Mouse (Mus musculus) kidney, adult 8-10 months (tissue): ENCODE results near the gene Olig3.
"Not testable (repeated sequence)": the region's sequence is repeated elsewhere in the genome, so short reads cannot be mapped to it uniquely, and the experiment has no call there.

Source experiments
- DNase-seq, 2 experiments: peaks; one replicate each; pipeline ENCODE4 v3.0.0; 2022

The Olig3 gene

DNA sequence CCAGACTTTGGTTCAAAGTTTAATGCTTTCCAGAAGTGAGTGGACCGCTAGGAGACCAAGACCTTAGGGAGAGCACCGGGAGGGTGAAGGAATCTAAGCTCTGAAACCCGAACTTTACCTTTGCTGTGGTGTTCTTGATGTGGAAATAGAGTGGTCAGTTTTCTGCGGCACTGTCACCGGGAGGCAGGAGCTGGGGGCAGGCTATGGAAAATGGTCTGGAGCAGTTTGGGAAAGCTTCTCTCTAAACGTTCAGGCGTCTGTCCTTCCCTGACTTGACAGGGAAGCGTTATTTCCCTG lies 5.9 kb downstream of the Olig3 start:
- no peak for DNase-seq

GRCm38 (mm10) chr10:19362861-19363260 lies 6.5 kb downstream of the Olig3 start:
- no peak for DNase-seq

- no peak for DNase-seq
Observed at GRCm38 (mm10) chr10:19363365-19363764, 7.0 kb downstream of the Olig3 start.

DNA sequence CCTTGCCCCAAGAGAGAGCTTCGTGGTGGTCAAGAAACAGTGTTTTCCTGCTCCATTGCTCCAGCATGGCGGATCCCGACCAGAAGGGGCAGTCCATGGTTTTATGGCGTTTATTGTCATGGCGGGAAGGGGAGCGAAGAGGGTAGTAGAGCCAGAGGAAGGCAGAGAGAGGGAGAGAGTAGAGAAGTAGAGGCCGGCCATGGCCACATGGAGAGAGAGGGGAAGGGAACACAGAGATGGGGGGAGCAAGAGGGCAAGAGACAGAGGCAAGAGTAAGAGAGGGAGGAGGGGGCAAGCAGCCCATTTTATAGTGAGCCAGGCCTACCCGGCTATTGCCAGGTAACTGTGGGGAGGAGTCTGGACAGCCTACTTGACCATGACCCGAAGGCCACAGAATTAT lies 12.8 kb downstream of the Olig3 start:
- no peak for DNase-seq

DNA sequence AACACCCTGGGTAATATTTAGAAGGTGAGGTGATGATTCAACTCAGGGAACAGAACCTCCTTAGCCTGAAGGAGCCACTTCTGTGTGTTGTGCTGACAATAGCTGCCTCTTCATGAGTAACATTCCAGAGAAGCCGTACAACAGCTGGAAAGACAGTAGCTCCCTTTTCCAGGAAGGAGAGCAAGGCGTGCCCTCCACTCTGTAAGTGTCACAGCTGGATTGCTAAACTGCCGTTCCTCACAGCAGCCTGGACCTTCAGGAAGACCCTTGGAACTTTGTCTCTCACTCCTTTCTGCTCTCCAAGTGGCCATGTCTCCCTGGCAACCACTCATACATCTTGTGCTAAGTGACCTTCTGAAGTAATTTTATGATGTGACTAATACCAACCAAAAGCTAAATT lies 13.8 kb downstream of the Olig3 start:
- no peak for DNase-seq

DNA sequence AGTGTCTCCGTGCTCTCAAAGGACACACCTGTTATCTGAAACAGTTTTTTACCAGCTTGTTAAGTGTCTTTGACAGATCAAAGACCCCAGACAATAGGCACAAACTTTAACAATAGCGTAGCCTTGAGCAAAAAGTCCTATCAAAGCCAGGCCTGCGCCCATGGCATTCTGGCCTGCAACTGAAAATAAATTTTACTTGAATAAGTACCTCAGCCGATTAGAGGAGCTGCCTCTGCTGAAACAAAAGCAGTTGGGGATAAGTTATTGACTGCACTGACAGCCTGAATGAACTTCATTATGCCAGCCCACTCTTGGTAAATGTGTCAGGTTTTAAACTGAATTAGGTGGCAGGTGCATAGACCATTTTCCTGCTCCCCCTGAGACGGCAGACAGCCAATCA lies 15.9 kb downstream of the Olig3 start:
- no peak for DNase-seq

- no peak for DNase-seq
Observed at GRCm38 (mm10) chr10:19373797-19374196, 17.5 kb downstream of the Olig3 start.

DNA sequence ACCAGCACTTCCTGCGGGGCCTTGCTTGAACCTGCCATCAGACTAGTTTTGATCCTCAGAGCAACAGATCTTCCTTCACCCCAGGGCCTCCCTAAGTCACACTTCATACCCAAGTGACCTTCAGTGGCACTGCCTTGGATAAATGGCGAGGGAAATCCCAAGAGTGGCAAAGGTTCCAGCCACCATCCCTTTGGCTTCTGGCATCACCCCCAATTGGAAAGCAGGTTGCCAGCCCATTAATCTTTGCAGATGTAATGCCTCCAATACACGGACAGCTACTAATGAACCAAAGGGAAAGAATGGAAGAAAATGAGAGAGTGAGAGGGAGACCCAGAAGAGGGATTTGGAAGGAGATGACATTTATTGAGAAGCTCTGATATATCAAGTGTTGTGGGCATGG lies 18.0 kb downstream of the Olig3 start:
- DNase-seq = no peak

DNA sequence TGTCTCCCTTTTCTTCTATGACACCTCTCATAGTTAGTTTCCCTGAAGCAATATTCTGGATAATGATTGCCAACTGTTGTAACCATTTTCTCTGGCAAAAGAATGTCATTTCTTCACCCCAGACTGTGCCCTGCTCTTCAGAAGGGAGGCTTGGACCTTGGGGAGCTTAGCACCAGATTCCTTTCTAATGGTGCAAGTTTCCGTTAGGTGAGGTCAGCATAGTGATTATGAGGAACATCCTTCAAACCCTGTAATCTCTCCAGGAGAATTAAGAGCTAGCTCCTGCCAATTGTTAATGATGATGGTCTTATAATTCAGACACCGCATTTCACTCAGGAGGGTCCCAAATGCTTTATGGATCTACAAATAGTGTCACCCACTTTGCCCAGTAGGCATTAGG lies 19.5 kb downstream of the Olig3 start:
- no peak for DNase-seq

GRCm38 (mm10) chr10:19380971-19381370 lies 24.6 kb downstream of the Olig3 start:
- not testable (repeated sequence) for DNase-seq

- no peak for DNase-seq
Observed at GRCm38 (mm10) chr10:19384176-19384575, 27.8 kb downstream of the Olig3 start.

- no peak for DNase-seq
Observed at GRCm38 (mm10) chr10:19391819-19392218, 35.5 kb downstream of the Olig3 start.

DNA sequence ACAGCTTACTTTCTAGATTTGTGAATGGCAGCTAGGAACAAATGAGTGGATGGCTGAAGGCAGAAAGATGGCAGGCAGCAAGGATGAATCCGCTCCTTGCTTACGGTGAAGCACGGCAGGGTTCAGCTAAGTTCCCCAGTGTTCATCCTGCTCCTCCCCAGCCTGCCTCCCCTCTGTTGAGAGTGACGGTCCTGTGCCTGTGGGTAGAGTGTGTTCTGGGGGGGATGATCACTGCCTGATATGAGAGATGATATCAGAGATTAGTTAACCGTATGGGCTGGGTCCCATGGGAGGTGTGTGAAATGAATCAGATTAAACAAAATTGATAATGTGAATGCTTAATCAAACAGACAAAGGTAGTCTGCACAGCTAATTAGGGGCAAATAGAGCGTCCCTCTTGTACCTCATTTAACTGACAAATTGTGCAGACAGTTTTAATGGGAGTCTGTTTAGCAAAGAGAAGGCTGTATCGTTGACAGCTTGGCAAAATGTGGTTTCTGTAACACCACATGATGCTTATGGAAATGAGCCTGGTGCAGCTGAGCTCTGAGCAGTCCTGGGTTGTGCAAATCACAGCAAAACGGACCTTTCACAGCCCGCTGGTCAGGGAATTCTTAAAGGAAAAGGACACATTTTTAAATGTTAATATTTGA lies 40.3 kb downstream of the Olig3 start:
- no peak for DNase-seq

- DNase-seq = no peak
Observed at GRCm38 (mm10) chr10:19397396-19397795, 41.1 kb downstream of the Olig3 start.

DNA sequence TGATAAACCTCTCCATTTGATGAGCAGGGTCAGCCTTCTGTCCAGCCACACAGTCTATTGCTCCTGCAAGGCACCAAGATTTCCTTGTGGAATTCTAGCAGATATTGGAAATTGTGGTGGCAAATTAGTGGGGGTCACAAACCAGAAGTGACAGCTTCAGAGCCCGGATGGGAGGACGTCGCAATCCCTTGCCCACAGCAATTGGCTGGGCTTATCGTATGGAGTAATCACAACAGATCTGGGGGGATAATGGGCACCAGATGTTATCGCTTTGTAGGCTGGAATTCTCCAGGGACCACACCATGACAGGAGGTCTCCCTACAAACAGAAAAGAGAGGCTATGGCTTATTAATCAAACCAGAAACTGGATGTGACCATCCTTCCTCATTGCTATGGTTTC lies 44.8 kb downstream of the Olig3 start:
- DNase-seq = no peak

GRCm38 (mm10) chr10:19404401-19404800 lies 48.1 kb downstream of the Olig3 start:
- DNase-seq = no peak

DNA sequence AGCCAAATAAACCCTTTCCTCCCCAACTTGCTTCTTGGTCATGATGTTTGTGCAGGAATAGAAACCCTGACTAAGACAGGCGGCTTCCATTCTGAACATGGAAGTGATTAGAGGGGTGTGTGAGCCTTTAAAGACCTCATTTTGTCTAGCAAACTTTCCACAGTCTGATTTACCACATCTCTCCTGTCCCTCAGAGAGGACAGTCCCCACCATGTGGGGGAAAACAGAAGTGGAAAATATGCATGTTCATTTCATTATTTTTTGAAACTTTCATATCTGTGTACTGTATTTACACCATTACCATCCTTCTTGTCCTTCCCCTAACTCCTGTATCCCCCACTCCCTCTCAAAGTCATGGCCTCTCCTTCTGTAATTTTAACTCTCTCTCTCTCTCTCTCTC lies 49.6 kb downstream of the Olig3 start:
- DNase-seq = no peak

DNA sequence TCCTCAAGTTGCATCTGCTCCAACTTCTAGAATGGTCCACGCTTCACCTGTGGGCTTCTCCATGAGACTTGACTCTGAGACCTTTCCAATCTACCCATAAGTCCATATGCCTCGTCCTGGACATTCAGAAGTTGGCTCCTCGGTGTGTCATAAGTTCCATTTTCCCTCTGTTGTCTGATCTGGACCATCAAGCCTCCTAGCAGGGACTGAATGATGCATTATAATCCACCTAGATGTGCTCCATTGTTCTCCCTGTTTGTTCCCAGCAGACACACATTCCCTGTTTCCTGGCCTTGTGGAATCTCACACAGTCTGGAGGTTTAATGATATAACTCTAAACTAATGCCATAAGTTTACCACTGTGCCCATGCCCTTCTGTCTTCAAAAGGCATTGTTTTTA lies 50.8 kb downstream of the Olig3 start:
- no peak for DNase-seq
